Mouse (Mus musculus) gastrocnemius, adult 2 months (tissue): ENCODE measurements around the gene Bst1. TPM values are rescaled to one million over a fixed set of nuclear protein-coding genes. Genes with fewer than 3 reads are reported as not detected.

Experiments used
- DNase-seq: peaks from one replicate; pipeline ENCODE4 v3.0.0; 2022
- H3K27ac ChIP-seq: fragments of 200-600 bp; 2 replicates; pipeline ENCODE4 v1.8.1; 2022; ENCODE audit warnings: mild to moderate bottlenecking
- H3K4me3 ChIP-seq: fragments of 200-600 bp; 2 replicates; pipeline ENCODE4 v1.8.1; 2022; ENCODE audit warnings: mild to moderate bottlenecking, moderate library complexity
- CTCF ChIP-seq: fragments of 200-600 bp; IDR thresholded peaks from 2 replicates; pipeline ENCODE4 v1.8.1; 2022; ENCODE audit warnings: antibody characterized with exemption, mild to moderate bottlenecking, moderate library complexity
- intact Hi-C: fragments of 180-260 bp; cut with DNase I; formaldehyde crosslinking; loops from one replicate; pipeline ENCODE4 v1.15.1; 2025
- total RNA-seq, 2 experiments: library from RNA; stranded (reverse); gene quantifications; 2 replicates each; pipeline ENCODE4 v1.2.3; 2021

Bst1 gene
- total RNA-seq, 2 experiments from 2014 or later, result 0.17 TPM; not detected in 1

DNA sequence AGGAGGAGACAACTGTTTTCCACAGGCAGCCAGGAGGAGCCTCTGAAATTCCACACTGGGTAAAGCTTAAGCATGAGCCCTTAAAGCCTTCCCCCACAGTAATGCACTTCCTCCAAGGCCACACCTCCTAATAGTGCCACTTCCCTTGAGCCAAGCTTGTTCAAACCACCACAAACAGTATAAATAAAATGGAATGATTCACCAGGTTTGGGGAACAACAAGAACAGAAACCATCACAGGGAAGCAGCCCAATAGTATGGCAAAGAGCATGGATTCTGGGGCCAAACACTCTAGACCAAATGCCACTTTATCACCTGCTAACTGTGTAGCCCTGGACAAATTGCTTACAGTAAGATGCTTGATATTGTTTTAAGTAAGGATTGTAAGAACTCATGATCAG lies 28.9 kb downstream of the Bst1 start:
- intact Hi-C loops, result no loop called here
- TF ChIP-seq CTCF, result no peak
- H3K27ac ChIP-seq, result no peak overlapping the region
- DNase-seq, result no peak
- H3K4me3 ChIP-seq, result no peak overlapping the region

DNA sequence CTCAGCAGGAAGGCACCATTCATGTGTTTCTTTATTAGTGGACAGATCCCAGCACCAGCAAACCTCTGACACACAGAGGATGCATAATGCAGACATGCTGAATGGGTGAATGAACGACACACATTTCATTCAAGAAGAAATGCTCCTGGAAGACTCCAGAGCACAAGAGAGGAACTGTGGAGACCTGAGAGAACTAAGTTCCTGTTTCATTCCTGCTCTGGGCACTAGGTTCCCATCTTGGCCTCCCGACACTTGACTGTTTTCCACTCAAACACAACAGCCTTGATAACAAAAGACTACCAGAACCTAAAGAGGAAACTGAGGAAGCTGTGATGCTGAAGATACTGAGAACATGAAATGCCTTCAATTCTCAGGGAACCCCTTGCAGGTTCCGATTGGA lies 29.6 kb downstream of the Bst1 start:
- no peak for DNase-seq
- intact Hi-C loops, result no loop called here

DNA sequence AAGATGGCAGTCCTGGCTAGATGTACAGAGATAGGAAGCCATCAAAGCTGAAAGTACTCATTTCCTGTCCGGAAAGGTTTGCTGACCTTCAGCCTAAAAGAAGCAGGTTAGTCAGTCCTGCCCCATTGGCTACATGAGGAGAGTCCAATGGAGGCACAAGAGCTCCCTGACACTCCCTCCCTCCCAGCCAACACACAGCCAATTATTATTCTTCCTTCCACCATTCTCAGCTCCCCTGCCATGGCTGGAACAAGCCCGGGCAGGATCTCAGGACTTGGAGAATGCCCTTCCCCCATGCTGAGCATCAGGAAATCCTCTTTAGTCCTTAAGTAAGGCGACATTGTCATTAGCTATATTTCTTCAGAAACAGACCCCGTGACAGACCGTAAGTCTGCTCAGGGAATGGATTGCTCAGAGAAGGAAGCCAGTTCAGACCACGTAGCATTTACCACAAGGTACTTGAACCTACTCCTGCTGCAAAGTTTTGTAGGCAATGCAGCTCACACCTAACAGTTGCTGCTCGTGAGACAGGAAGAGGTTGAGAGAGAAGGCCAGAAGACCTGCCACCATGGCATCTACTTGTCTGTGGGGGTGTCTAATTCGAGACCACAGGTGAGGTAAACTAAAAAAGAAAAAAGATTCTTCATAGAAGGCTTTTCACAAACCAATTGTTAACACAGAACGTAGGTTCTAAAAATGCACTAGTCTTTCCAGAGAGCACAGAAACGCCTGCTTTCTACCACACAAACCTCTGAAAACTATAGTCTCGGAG lies 34.6 kb downstream of the Bst1 start:
- H3K27ac ChIP-seq, result peak overlapping the region; percentile 72
- no peak for TF ChIP-seq CTCF
- intact Hi-C loops, result no loop called here
- DNase-seq, result no peak
- H3K4me3 ChIP-seq, result no peak overlapping the region

More for the DNA sequence above, 29.6 kb downstream of the Bst1 start:
- Histone ChIP-seq H3K27ac (no peak overlapping the region), H3K4me3 (no peak overlapping the region)
- TF ChIP-seq CTCF, result no peak

DNA sequence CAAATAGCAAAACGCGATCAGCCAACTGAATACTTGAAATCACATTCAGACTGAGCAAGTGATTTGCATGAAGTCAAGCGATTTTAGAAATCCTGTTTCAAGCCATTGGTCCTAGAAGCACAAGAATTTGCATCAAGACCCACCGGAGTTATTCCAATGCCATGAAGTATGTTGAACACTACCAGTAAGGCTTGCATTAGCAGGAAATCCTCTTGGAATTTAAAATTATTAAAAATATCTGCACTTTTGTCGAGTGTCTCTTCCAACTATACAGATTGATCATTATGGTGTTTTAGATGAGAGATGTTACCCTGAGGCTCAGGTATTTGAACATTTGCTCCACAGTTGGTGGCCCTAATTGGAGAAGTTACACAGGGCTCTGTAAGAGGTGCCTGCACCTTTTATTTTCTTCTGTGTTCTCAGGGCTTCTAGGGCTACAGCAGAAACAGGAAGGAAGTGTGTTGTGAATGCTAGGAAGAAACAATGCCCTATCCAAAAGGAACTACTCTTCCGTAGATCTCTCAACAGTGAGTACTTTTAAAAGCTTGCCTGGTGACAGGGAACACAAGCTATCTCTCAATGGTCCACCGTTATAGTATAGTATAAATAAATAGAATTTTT lies 35.3 kb downstream of the Bst1 start:
- intact Hi-C loops, result no loop called here

DNA sequence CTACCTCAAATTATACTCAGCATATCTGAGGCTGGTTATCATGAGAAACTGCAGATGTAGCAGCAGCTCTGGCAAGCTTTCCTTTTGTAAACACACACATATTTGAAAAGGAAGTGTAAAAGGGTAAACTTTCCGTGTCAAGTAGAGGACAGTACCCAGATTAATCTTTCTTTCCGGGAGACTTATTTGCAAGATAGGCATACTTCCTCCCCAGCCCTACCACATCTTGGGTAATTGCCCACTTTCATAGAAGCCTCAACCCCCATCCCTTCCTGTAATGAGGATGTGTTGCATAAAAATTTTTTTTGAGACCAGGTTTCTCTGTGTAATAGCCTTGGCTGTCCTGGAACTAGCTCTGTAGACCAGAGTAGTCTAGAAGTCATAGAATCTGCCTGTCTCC lies 37.1 kb downstream of the Bst1 start:
- no peak for TF ChIP-seq CTCF
- intact Hi-C loops, result no loop called here
- DNase-seq, result no peak
- Histone ChIP-seq H3K27ac (no peak overlapping the region; the same call in 1 of the 2 replicates), H3K4me3 (no peak overlapping the region)

More for the DNA sequence above, 35.3 kb downstream of the Bst1 start:
- Histone ChIP-seq H3K4me3 (no peak overlapping the region), H3K27ac (peak overlapping the region; percentile 72)
- no peak for TF ChIP-seq CTCF
- no peak for DNase-seq

DNA sequence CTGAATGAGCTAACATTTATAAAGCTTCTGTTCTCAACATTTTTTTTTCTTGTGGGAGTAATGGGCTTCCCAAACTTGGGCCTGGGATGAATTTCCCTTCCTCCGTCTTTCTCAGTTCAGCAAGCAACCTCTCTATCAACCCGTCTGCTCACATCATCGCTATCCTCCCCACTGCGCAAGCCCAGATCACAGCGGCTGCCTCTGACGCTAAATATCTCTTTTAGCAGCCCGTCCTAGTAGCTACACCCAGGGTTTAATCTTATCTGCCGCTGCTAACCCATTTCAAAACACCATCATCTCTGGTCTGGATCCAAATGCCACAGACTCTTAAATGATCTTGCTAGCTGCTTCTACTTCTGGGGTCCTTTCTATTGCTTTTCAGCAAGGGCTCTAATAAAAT lies 41.0 kb downstream of the Bst1 start:
- Histone ChIP-seq H3K27ac (no peak overlapping the region), H3K4me3 (no peak overlapping the region)
- DNase-seq, result no peak
- TF ChIP-seq CTCF, result no peak
- intact Hi-C loops, result no loop called here

DNA sequence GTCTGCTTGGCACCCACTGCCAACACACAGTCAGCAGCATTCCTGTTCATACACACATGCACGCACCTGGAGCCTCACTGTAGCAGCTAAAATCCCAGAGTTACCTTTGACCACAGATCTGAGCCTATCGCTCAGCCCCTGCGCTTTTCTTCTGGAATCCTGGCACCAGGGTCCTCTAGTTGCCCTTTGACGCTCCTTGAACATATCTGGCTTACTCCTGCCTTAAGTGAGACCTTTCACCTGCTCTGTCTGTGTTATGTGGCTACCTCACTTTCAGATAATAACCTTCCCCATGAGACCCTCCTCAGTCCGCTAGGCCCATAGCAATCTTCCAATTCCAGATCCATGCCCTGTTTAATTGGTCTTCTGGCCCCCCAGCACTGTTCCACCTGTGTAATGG lies 41.4 kb downstream of the Bst1 start:
- Histone ChIP-seq H3K27ac (no peak overlapping the region), H3K4me3 (no peak overlapping the region)
- DNase-seq, result no peak
- no peak for TF ChIP-seq CTCF
- intact Hi-C loops, result no loop called here

DNA sequence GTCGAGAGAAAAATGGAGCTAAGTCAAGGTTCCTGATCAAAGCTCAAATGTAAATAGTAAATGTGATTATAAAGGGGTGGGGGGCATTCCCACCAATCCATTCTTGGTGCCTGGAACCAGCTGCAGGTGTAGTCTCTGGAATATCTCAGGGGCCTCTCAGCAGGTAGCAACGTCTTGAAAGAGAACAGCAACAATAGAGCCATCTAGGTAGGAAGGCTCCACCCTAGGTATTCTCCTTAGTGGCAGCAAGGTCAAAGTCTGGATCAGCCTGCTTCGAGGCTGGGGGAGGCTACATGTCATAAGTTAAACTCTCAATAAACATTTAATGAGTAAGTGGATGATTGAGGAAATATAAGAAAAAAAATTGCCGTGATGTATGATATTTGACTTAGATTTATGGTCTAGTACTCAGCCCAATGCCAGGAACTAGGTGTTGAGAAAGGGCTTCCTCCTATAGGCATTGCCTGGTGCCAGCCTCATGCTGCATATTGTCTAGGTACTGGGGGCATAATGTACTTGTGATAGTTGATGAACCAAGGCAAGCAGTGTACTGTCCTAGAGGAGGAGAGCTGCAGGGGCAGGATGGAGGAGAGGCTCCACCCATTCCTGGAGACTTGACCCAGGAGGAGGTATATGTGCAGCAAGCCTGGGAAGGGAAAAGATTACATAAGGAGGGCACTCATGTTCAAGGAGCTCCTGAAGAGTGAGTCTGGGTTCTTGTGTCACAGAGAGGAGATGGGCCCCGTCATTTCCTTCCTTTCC lies 42.2 kb downstream of the Bst1 start:
- no peak overlapping the region for H3K4me3 ChIP-seq
- intact Hi-C loops, result no loop called here
- DNase-seq, result no peak
- TF ChIP-seq CTCF, result no peak
- H3K27ac ChIP-seq, result no peak overlapping the region

DNA sequence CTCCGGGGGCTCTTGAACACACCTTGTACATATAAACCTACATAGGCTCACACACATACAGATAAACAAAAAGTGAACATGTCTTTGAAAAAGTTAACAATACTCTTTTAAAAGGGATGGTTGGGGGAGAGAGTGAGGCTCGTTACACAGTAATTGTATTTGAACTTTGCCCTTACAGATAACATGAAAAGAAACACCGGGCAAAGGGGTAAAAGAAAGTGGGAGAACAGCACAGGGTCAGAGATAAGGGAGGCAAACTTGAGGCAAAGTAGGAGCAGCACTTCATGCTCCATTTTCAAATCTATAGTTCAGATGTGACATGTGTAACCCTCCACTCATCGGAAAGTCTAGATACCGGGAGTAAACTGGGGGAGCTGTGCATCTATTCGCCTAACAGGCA lies 45.0 kb downstream of the Bst1 start:
- DNase-seq, result no peak
- TF ChIP-seq CTCF, result no peak
- no peak overlapping the region for H3K4me3 ChIP-seq
- intact Hi-C loops, result no loop called here
- H3K27ac ChIP-seq, result no peak overlapping the region

DNA sequence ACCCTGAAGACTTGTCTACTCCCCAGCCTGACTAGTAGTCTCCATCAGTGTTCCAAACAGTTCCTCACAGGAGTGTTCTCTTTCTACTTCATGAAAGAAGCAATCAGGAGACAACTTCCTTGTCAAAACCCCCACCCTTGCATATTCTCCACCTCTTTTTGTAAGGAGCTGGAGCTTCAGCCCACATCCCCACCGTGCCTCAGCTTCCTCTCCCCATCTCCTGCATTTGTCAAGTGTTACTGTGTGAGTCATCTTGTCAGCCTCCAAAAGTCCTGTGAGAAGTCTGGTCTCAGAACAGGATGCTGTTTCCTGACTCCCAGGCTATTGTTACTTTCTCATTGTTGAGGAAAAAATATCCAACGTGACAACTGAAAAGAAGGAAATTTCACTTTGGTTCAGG lies 46.6 kb downstream of the Bst1 start:
- Histone ChIP-seq H3K27ac (peak overlapping the region; percentile 28; the same call in 1 of the 2 replicates), H3K4me3 (no peak overlapping the region)
- no peak for DNase-seq
- intact Hi-C loops, result no loop called here
- TF ChIP-seq CTCF, result no peak

DNA sequence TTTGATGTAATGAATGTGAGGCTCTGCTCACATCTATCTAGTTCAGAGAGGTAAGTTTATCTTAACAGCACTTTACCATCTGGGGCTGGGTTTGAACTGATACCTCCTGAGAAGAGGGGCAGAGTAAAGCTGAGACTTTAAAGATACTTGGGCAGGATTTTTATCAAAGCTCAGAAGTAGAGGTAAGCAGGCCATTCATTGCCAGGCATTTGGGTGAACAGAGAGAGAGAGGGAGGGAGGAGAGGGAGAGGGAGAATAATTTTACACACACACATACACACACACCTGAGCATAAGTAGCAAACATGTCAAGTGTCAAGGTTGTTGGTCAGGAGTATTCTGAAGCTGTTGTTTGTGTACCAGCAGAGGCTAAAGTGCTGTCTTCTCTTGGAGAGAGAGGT lies 49.6 kb downstream of the Bst1 start, which contains the start of gene Cd38:
Gene Cd38 (plus strand): TSS at position 301 of the 400 bp plus-strand sequence.
- no peak for TF ChIP-seq CTCF
- Histone ChIP-seq H3K27ac (peak within 1 kb of the TSS; percentile 86), H3K4me3 (peak within 1 kb of the TSS; percentile 73)
- intact Hi-C loops, result no loop called here
- DNase-seq, result no peak

DNA sequence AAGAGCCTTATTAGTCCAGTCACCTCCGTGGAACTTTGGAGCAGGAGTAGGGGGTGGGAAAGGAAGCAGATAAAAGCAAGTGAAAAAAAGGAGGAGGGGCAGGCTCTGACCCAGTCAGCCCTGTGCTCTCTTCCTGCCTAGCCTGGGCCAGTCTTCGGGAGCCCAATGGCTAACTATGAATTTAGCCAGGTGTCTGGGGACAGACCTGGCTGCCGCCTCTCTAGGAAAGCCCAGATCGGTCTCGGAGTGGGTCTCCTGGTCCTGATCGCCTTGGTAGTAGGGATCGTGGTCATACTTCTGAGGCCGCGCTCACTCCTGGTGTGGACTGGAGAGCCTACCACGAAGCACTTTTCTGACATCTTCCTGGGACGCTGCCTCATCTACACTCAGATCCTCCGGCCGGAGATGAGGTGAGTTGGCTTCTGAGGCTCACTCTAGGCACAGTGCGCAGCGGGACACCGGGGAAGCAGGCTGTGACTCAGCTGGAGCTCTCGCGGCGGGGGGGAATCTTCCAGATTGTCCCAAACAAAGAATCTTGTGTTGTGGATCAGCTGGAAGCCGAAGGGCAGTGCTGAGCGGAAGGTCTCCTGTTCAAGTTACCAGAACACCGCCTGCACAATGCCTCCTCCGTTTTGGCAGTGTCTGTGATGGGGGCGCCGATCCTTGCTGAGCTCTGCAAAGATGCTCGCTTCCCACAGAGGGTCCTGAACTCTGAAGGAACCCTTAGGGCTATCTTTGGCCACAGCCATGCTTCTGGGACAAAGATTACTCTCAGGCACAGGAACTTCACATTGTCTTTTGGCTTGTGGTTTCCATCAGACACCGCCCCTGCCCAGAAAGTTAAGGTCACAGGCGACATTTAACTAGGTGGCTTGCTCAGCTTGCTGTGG lies 50.3 kb downstream of the Bst1 start:
- no peak for TF ChIP-seq CTCF
- Histone ChIP-seq H3K27ac (peak overlapping the region; percentile 86), H3K4me3 (peak overlapping the region; percentile 73)
- intact Hi-C loops, result no loop called here
- DNase-seq, result peak; percentile 44
